Mouse (Mus musculus): ENCODE measurements at regions not wholly inside any gene's neighbourhood (a gene's known extent, or its start where the extent isn't known, plus 50 kb on each side); places are given as distances from the start of the nearest gene placed in this dataset.

- peak; percentile 87 for TF ChIP-seq CEBPB (IDR thresholded peaks at IDR 0.05; ENCODE audit: insufficient read depth, poor library complexity, severe bottlenecking)
- TF ChIP-seq TCF3 (IDR thresholded peaks at IDR 0.05; ENCODE audit: insufficient read length, low read depth) = peak; percentile 98
- TF ChIP-seq MYOG (IDR thresholded peaks at IDR 0.05; ENCODE audit: control insufficient read depth in 1 of 3, insufficient read depth in 1 of 3, insufficient read length in 2 of 3, low read depth in 2 of 3) = peak; percentile 94 to 100 (median 100)
- TF ChIP-seq POLR2AphosphoS2 (IDR thresholded peaks at IDR 0.05; ENCODE audit: insufficient read length, low read depth) = no peak
- TF ChIP-seq MAX (IDR thresholded peaks at IDR 0.05; ENCODE audit: low read depth) = no peak
- TF ChIP-seq POLR2A (IDR thresholded peaks at IDR 0.05; ENCODE audit: insufficient read length, low read depth) = no peak
- peak; percentile 95 for TF ChIP-seq TCF12 (IDR thresholded peaks at IDR 0.05; ENCODE audit: insufficient read depth, poor library complexity, severe bottlenecking)
- TF ChIP-seq SRF (IDR thresholded peaks at IDR 0.05; ENCODE audit: control insufficient read depth, insufficient read length, low read depth) = no peak
- TF ChIP-seq MYOD1 (IDR thresholded peaks at IDR 0.05; ENCODE audit: control insufficient read depth in 1 of 3, insufficient read length in 2 of 3, low read depth in 2 of 3) = peak; percentile 89 to 100 (median 100)
- TF ChIP-seq E2F4 (IDR thresholded peaks at IDR 0.05; ENCODE audit: insufficient read depth) = no peak
- no peak for TF ChIP-seq USF1 (IDR thresholded peaks at IDR 0.05; ENCODE audit: low read depth)
- TF ChIP-seq REST (IDR thresholded peaks at IDR 0.05; ENCODE audit: insufficient read depth, insufficient read length) = no peak
- Histone ChIP-seq H3K4me2 (ENCODE audit: low read depth) (peak overlapping the region; percentile 34), H3K79me2 (ENCODE audit: control insufficient read depth, insufficient read depth) (no peaks in the 10 kb centered on the region)
Observed at GRCm38 (mm10) chr8:49631286-49631685, 787.5 kb upstream of the Tenm3 start.

GRCm38 (mm10) chr8:49627966-49628495, 784.3 kb upstream of the Tenm3 start:
- Histone ChIP-seq H3ac (ENCODE audit: control insufficient read depth, insufficient read length) (no peak overlapping the region), H3K79me2 (ENCODE audit: control insufficient read depth, insufficient read depth) (no peaks in the 10 kb centered on the region), H3K4me3 (no peak overlapping the region), H3K36me3 (ENCODE audit: control insufficient read depth, insufficient read depth) (no peaks in the 10 kb centered on the region), H3K4me2 (ENCODE audit: low read depth) (no peak overlapping the region), H3K27me3 (ENCODE audit: control insufficient read depth, insufficient read depth, insufficient read length) (no peaks in the 10 kb centered on the region)
- TF ChIP-seq SRF (IDR thresholded peaks at IDR 0.05; ENCODE audit: control insufficient read depth, insufficient read length, low read depth) (no peak), REST (IDR thresholded peaks at IDR 0.05; ENCODE audit: insufficient read depth, insufficient read length) (no peak), CEBPB (IDR thresholded peaks at IDR 0.05; ENCODE audit: insufficient read depth, poor library complexity, severe bottlenecking) (no peak)

More at GRCm38 (mm10) chr8:49631286-49631685, 787.5 kb upstream of the Tenm3 start:
- H3K36me3 ChIP-seq (ENCODE audit: control insufficient read depth, insufficient read depth) = no peaks in the 10 kb centered on the region
- H3ac ChIP-seq (ENCODE audit: control insufficient read depth, insufficient read length) = no peak overlapping the region
- no peaks in the 10 kb centered on the region for H3K27me3 ChIP-seq (ENCODE audit: control insufficient read depth, insufficient read depth, insufficient read length)
- no peak overlapping the region for H3K4me3 ChIP-seq

- Histone ChIP-seq H3K4me3 (no peak overlapping the region), H3K27me3 (ENCODE audit: control insufficient read depth, insufficient read depth, insufficient read length) (no peaks in the 10 kb centered on the region), H3K79me2 (ENCODE audit: control insufficient read depth, insufficient read depth) (no peaks in the 10 kb centered on the region), H3ac (ENCODE audit: control insufficient read depth, insufficient read length) (no peak overlapping the region), H3K36me3 (ENCODE audit: control insufficient read depth, insufficient read depth) (no peaks in the 10 kb centered on the region), H3K4me2 (ENCODE audit: low read depth) (no peak overlapping the region)
- TF ChIP-seq MYOG (IDR thresholded peaks at IDR 0.05; ENCODE audit: control insufficient read depth in 1 of 3, insufficient read depth in 1 of 3, insufficient read length in 2 of 3, low read depth in 2 of 3) (no peak), TCF3 (IDR thresholded peaks at IDR 0.05; ENCODE audit: insufficient read length, low read depth) (no peak), MYOD1 (IDR thresholded peaks at IDR 0.05; ENCODE audit: control insufficient read depth in 1 of 3, insufficient read length in 2 of 3, low read depth in 2 of 3) (no peak), REST (IDR thresholded peaks at IDR 0.05; ENCODE audit: insufficient read depth, insufficient read length) (no peak), POLR2AphosphoS2 (IDR thresholded peaks at IDR 0.05; ENCODE audit: insufficient read length, low read depth) (no peak), MAX (IDR thresholded peaks at IDR 0.05; ENCODE audit: low read depth) (no peak), USF1 (IDR thresholded peaks at IDR 0.05; ENCODE audit: low read depth) (no peak), TCF12 (IDR thresholded peaks at IDR 0.05; ENCODE audit: insufficient read depth, poor library complexity, severe bottlenecking) (no peak), CEBPB (IDR thresholded peaks at IDR 0.05; ENCODE audit: insufficient read depth, poor library complexity, severe bottlenecking) (no peak), SRF (IDR thresholded peaks at IDR 0.05; ENCODE audit: control insufficient read depth, insufficient read length, low read depth) (no peak), POLR2A (IDR thresholded peaks at IDR 0.05; ENCODE audit: insufficient read length, low read depth) (no peak), E2F4 (IDR thresholded peaks at IDR 0.05; ENCODE audit: insufficient read depth) (no peak)
Observed at GRCm38 (mm10) chr8:49595501-49595900, 751.8 kb upstream of the Tenm3 start.

- no peak overlapping the region for H3K4me2 ChIP-seq (ENCODE audit: low read depth)
- TF ChIP-seq SRF (IDR thresholded peaks at IDR 0.05; ENCODE audit: control insufficient read depth, insufficient read length, low read depth) = no peak
- TF ChIP-seq MAX (IDR thresholded peaks at IDR 0.05; ENCODE audit: low read depth) = no peak
- no peak for TF ChIP-seq MYOG (IDR thresholded peaks at IDR 0.05; ENCODE audit: control insufficient read depth in 1 of 3, insufficient read depth in 1 of 3, insufficient read length in 2 of 3, low read depth in 2 of 3)
- no peak for TF ChIP-seq USF1 (IDR thresholded peaks at IDR 0.05; ENCODE audit: low read depth)
- TF ChIP-seq POLR2A (IDR thresholded peaks at IDR 0.05; ENCODE audit: insufficient read length, low read depth) = no peak
- TF ChIP-seq REST (IDR thresholded peaks at IDR 0.05; ENCODE audit: insufficient read depth, insufficient read length) = no peak
- no peak for TF ChIP-seq TCF3 (IDR thresholded peaks at IDR 0.05; ENCODE audit: insufficient read length, low read depth)
- no peak for TF ChIP-seq CEBPB (IDR thresholded peaks at IDR 0.05; ENCODE audit: insufficient read depth, poor library complexity, severe bottlenecking)
- H3K36me3 ChIP-seq (ENCODE audit: control insufficient read depth, insufficient read depth) = no peaks in the 10 kb centered on the region
- H3K27me3 ChIP-seq (ENCODE audit: control insufficient read depth, insufficient read depth, insufficient read length) = no peaks in the 10 kb centered on the region
- no peak overlapping the region for H3ac ChIP-seq (ENCODE audit: control insufficient read depth, insufficient read length)
- no peaks in the 10 kb centered on the region for H3K79me2 ChIP-seq (ENCODE audit: control insufficient read depth, insufficient read depth)
- no peak overlapping the region for H3K4me3 ChIP-seq
Observed at GRCm38 (mm10) chr8:49567423-49567822, 723.7 kb upstream of the Tenm3 start.

Data from myocyte (in vitro differentiated cells).